Mouse (Mus musculus): ENCODE results near the gene Gm3002.
"Not testable (repeated sequence)": the region's sequence is repeated elsewhere in the genome, so short reads cannot be mapped to it uniquely, and the experiment has no call there.

Gene Gm3002

DNA sequence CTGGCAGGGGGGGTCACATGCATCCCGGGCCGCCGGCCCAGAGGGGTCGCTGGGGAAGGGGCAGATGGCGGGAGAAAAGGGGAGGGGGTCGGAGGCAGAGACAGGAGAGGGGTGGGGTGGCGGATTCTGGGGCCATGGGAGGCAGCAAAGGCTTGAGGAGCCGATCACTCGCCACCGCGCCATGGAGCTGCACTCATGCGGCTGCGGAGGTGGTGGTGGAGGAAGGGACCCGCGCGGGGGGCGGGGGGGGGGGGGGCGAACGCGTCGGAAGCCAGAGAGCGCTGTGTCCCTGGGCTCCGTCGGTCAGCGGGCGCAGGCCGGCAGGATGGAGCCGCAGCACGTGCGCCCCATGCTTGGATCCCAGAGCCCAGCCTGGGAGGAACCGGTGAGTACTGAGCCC is at the start of gene Gm3002:
TSS of gene Gm3002 (plus strand) at position 301 of the 400 bp plus-strand sequence.
- DNase-seq (ENCODE audit: extremely low spot score), result not testable (repeated sequence)

DNA sequence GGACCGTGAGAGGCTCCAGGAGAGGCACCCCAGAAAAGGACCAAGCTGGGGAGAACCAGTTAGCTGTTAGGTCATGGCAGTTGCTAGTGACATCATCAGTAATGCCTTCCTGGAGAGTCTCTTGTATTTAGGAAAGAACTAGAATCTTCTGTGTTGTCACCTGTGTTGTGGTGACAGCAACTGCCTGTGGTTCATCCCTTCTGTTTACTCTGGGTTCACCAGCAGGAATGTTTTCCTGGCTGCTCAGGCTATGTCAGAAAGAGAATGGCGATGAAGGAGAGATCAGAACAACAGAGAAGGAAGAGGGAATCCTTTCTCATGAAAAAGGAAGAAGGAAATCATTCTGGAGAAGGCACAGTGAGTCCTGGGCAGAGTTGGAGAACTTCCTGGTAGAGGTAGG is 36.1 kb downstream of the Gm3002 start, which contains the start of gene Gm3033:
TSS of gene Gm3033 (plus strand) at position 301 of the 400 bp plus-strand sequence.
- not testable (repeated sequence) for DNase-seq (ENCODE audit: extremely low spot score)

DNA sequence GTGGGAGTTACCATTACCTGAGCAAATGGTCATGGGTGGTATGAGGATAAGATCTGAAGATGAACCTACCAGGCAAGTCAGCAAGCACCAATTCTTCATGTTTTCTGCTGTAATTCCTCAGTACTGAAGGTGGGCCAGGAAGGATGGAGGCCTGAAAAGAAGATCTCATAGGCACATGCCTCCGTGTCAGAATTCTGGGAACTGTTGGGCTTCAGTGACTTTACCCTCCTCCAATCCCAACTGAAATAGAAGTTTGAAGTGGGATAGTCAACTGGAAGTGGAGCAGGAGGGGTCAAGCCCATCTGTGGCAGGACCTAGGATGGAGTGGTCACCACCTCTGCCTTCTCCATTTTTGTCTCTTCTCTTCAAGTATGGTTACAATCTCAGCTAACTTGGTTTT is 74.0 kb downstream of the Gm3002 start, which contains the start of gene Gm2916:
TSS of gene Gm2916 (plus strand) at position 301 of the 400 bp plus-strand sequence.
- not testable (repeated sequence) for DNase-seq (ENCODE audit: extremely low spot score)

- not testable (repeated sequence) for DNase-seq (ENCODE audit: extremely low spot score)
Observed at GRCm38 (mm10) chr14:3931456-3931855, 121.6 kb downstream of the Gm3002 start, which contains the start of gene Gm3029. Gene Gm3029, plus strand, starts transcription at chr14:3931756.

GRCm38 (mm10) chr14:3963247-3963646 is 153.4 kb downstream of the Gm3002 start, which contains the start of gene Gm3095:
Gene Gm3095, plus strand, starts transcription at chr14:3963547.
- not testable (repeated sequence) for DNase-seq (ENCODE audit: extremely low spot score)

- not testable (repeated sequence) for DNase-seq (ENCODE audit: extremely low spot score)
Observed at GRCm38 (mm10) chr14:3998094-3998493, 188.2 kb downstream of the Gm3002 start, which contains the start of gene Gm3099. Gene Gm3099, plus strand, starts transcription at chr14:3998394.
